Mouse (Mus musculus) heart, postnatal 25 days (tissue): ENCODE measurements around the gene Eea1. TPM values are rescaled to one million over a fixed set of nuclear protein-coding genes. Genes with fewer than 3 reads are reported as not detected.

ENCODE experiments used
- DNase-seq: peaks from one replicate; pipeline ENCODE4 v3.0.0; 2022; ENCODE audit warnings: low spot score
- intact Hi-C: fragments of 180-260 bp; cut with DNase I; formaldehyde crosslinking; loops from one replicate; pipeline ENCODE4 v1.15.1; 2025
- total RNA-seq, 2 experiments: library from RNA; stranded (reverse); gene quantifications; 2 replicates each; pipeline ENCODE4 v1.2.3; 2021

Eea1 gene
- total RNA-seq, 2 experiments from 2014 or later: 30.2 to 33.4 TPM

GRCm38 (mm10) chr10:95941768-95942425 lies 1.4 kb downstream of the Eea1 start:
- no peak for DNase-seq
- intact Hi-C loops: loop anchor here (2.0 kb wide), 1 partner anchor 29 kb away; no protein-coding TSS in a partner anchor

- intact Hi-C loops: no loop called here
- DNase-seq: no peak
These were observed 4.6 kb downstream of the Eea1 start for GRCm38 (mm10) chr10:95945086-95945485.

- no peak for DNase-seq
- intact Hi-C loops: no loop called here
These were observed 9.0 kb downstream of the Eea1 start for GRCm38 (mm10) chr10:95949410-95949809.

GRCm38 (mm10) chr10:95950194-95950593 lies 9.7 kb downstream of the Eea1 start:
- intact Hi-C loops: no loop called here
- no peak for DNase-seq

GRCm38 (mm10) chr10:95950797-95951196 lies 10.3 kb downstream of the Eea1 start:
- no peak for DNase-seq
- intact Hi-C loops: no loop called here

- DNase-seq: no peak
- intact Hi-C loops: no loop called here
These were observed 10.9 kb downstream of the Eea1 start for GRCm38 (mm10) chr10:95951346-95951745.

GRCm38 (mm10) chr10:95956629-95957028 lies 16.2 kb downstream of the Eea1 start:
- no peak for DNase-seq
- intact Hi-C loops: no loop called here

GRCm38 (mm10) chr10:95957574-95957973 lies 17.1 kb downstream of the Eea1 start:
- intact Hi-C loops: no loop called here
- no peak for DNase-seq

GRCm38 (mm10) chr10:95964679-95965078 lies 24.2 kb downstream of the Eea1 start:
- intact Hi-C loops: no loop called here
- DNase-seq: no peak

GRCm38 (mm10) chr10:95969694-95970093 lies 29.2 kb downstream of the Eea1 start:
- intact Hi-C loops: loop anchor here (2.0 kb wide), 1 partner anchor 29 kb away; the partner anchor contains the start of gene Eea1
- DNase-seq: no peak

- intact Hi-C loops: loop anchor here (2.0 kb wide), 1 partner anchor 30 kb away; the partner anchor contains the start of gene Eea1
- no peak for DNase-seq
These were observed 30.3 kb downstream of the Eea1 start for GRCm38 (mm10) chr10:95970744-95971212.

GRCm38 (mm10) chr10:95971341-95971740 lies 30.9 kb downstream of the Eea1 start:
- intact Hi-C loops: loop anchor here (2.0 kb wide), 1 partner anchor 31 kb away; the partner anchor contains the start of gene Eea1
- no peak for DNase-seq

- DNase-seq: no peak
- intact Hi-C loops: loop anchor here (2.0 kb wide), 1 partner anchor 31 kb away; the partner anchor contains the start of gene Eea1
These were observed 31.5 kb downstream of the Eea1 start for GRCm38 (mm10) chr10:95971942-95972341.

GRCm38 (mm10) chr10:95974462-95974861 lies 34.0 kb downstream of the Eea1 start:
- intact Hi-C loops: no loop called here
- DNase-seq: no peak

GRCm38 (mm10) chr10:95976798-95977197 lies 36.3 kb downstream of the Eea1 start:
- intact Hi-C loops: no loop called here
- no peak for DNase-seq

GRCm38 (mm10) chr10:95989731-95990130 lies 49.3 kb downstream of the Eea1 start:
- intact Hi-C loops: no loop called here
- no peak for DNase-seq

- intact Hi-C loops: no loop called here
- DNase-seq: no peak
These were observed 50.7 kb downstream of the Eea1 start for GRCm38 (mm10) chr10:95991176-95991575.

GRCm38 (mm10) chr10:96000904-96001303 lies 60.5 kb downstream of the Eea1 start:
- no peak for DNase-seq
- intact Hi-C loops: no loop called here

GRCm38 (mm10) chr10:96015738-96016137 lies 75.3 kb downstream of the Eea1 start:
- intact Hi-C loops: no loop called here
- DNase-seq: no peak

- intact Hi-C loops: no loop called here
- DNase-seq: no peak
These were observed 77.0 kb downstream of the Eea1 start for GRCm38 (mm10) chr10:96017418-96017817.

- intact Hi-C loops: loop anchor here (1.0 to 2.0 kb wide), 2 partner anchors 135 to 483 kb away; no protein-coding TSS in a partner anchor
- DNase-seq: no peak
These were observed 93.0 kb downstream of the Eea1 start for GRCm38 (mm10) chr10:96033356-96033984.
